Mouse (Mus musculus): Measurements from ENCODE around the gene Cplx2. TPM values are rescaled to one million over a fixed set of nuclear protein-coding genes. Genes with fewer than 3 reads are reported as not detected.

Gene Cplx2
- total RNA-seq, 2 experiments from 2014 or later = 0.46 to 0.84 TPM

GRCm38 (mm10) chr13:54397069-54397468, 25.9 kb downstream of the Cplx2 start:
- DNase-seq = no peak
- no peak for TF ChIP-seq CTCF (IDR thresholded peaks at IDR 0.05)
- intact Hi-C loops (cut with DNase I) = no loop called here
- H3K4me3 ChIP-seq = no peak overlapping the region
- no peak overlapping the region for H3K27ac ChIP-seq

- Histone ChIP-seq H3K27ac (no peak overlapping the region), H3K4me3 (no peak overlapping the region)
- intact Hi-C loops (cut with DNase I) = no loop called here
- no peak for TF ChIP-seq CTCF (IDR thresholded peaks at IDR 0.05)
- no peak for DNase-seq
Measured at GRCm38 (mm10) chr13:54400565-54401179, 29.5 kb downstream of the Cplx2 start.

- Histone ChIP-seq H3K4me3 (no peak overlapping the region), H3K27ac (no peak overlapping the region)
- no peak for TF ChIP-seq CTCF (IDR thresholded peaks at IDR 0.05)
- no peak for DNase-seq
- intact Hi-C loops (cut with DNase I) = no loop called here
Measured at GRCm38 (mm10) chr13:54401180-54401569, 30.0 kb downstream of the Cplx2 start.

- no peak overlapping the region for H3K27ac ChIP-seq
- no peak overlapping the region for H3K4me3 ChIP-seq
- intact Hi-C loops (cut with DNase I) = no loop called here
- no peak for DNase-seq
- no peak for TF ChIP-seq CTCF (IDR thresholded peaks at IDR 0.05)
Measured at GRCm38 (mm10) chr13:54402346-54402745, 31.2 kb downstream of the Cplx2 start.

GRCm38 (mm10) chr13:54403224-54404070, 32.3 kb downstream of the Cplx2 start:
- Histone ChIP-seq H3K27ac (no peak overlapping the region), H3K4me3 (no peak overlapping the region)
- DNase-seq = no peak
- TF ChIP-seq CTCF (IDR thresholded peaks at IDR 0.05) = no peak
- intact Hi-C loops (cut with DNase I) = no loop called here

- TF ChIP-seq CTCF (IDR thresholded peaks at IDR 0.05) = no peak
- H3K27ac ChIP-seq = no peak overlapping the region
- intact Hi-C loops (cut with DNase I) = no loop called here
Measured at GRCm38 (mm10) chr13:54404205-54404604, 33.1 kb downstream of the Cplx2 start.

GRCm38 (mm10) chr13:54405805-54406204, 34.7 kb downstream of the Cplx2 start:
- Histone ChIP-seq H3K27ac (no peak overlapping the region), H3K4me3 (no peak overlapping the region)
- no peak for TF ChIP-seq CTCF (IDR thresholded peaks at IDR 0.05)
- intact Hi-C loops (cut with DNase I) = no loop called here
- no peak for DNase-seq

More at GRCm38 (mm10) chr13:54404205-54404604, 33.1 kb downstream of the Cplx2 start:
- DNase-seq = no peak
- no peak overlapping the region for H3K4me3 ChIP-seq

- Histone ChIP-seq H3K4me3 (no peak overlapping the region), H3K27ac (no peak overlapping the region)
- no peak for TF ChIP-seq CTCF (IDR thresholded peaks at IDR 0.05)
- no peak for DNase-seq
- intact Hi-C loops (cut with DNase I) = no loop called here
Measured at GRCm38 (mm10) chr13:54411656-54412055, 40.5 kb downstream of the Cplx2 start.

GRCm38 (mm10) chr13:54412236-54412635, 41.1 kb downstream of the Cplx2 start:
- no peak for DNase-seq
- intact Hi-C loops (cut with DNase I) = no loop called here
- no peak overlapping the region for H3K4me3 ChIP-seq
- H3K27ac ChIP-seq = no peak overlapping the region
- TF ChIP-seq CTCF (IDR thresholded peaks at IDR 0.05) = no peak

GRCm38 (mm10) chr13:54412721-54413120, 41.6 kb downstream of the Cplx2 start:
- Histone ChIP-seq H3K4me3 (no peak overlapping the region), H3K27ac (no peak overlapping the region)
- no peak for TF ChIP-seq CTCF (IDR thresholded peaks at IDR 0.05)
- DNase-seq = no peak
- intact Hi-C loops (cut with DNase I) = no loop called here

- intact Hi-C loops (cut with DNase I) = no loop called here
- Histone ChIP-seq H3K4me3 (no peak overlapping the region), H3K27ac (no peak overlapping the region)
- TF ChIP-seq CTCF (IDR thresholded peaks at IDR 0.05) = no peak
- DNase-seq = no peak
Measured at GRCm38 (mm10) chr13:54415059-54415458, 43.9 kb downstream of the Cplx2 start.

GRCm38 (mm10) chr13:54418781-54419327, 47.7 kb downstream of the Cplx2 start:
- no peak overlapping the region for H3K4me3 ChIP-seq
- no peak for TF ChIP-seq CTCF (IDR thresholded peaks at IDR 0.05)
- H3K27ac ChIP-seq = no peak overlapping the region
- intact Hi-C loops (cut with DNase I) = no loop called here
- no peak for DNase-seq

GRCm38 (mm10) chr13:54420226-54420625, 49.1 kb downstream of the Cplx2 start:
- no peak overlapping the region for H3K27ac ChIP-seq
- intact Hi-C loops (cut with DNase I) = no loop called here
- TF ChIP-seq CTCF (IDR thresholded peaks at IDR 0.05) = no peak
- H3K4me3 ChIP-seq = no peak overlapping the region
- no peak for DNase-seq

All from gastrocnemius, adult 2 months (tissue).